9 mouse cellular contexts compared by ENCODE assay signal in genomic region chr9:122244080-122244799, GRCm38 (mm10). TPM values are rescaled to one million over a fixed set of nuclear protein-coding genes. Genes with fewer than 3 reads are reported as not detected.
A peak's percentile ranks its signal among the peaks of the same experiment; 100 is the strongest.
DNase-seq lines count a peak whose midpoint lies in the region; ATAC-seq and TF ChIP-seq lines count a peak whose summit lies in the region.
"Had no signal": no experiment of that assay in that cellular context is flagged by ENCODE, and none has a peak within 500 bp of the region (broad histone marks: within the 10 kb centered on the region; RNA-seq: fewer than 3 reads in every experiment).

No protein-coding gene starts in this region.

- DNase-seq in kidney, adult 18-20 months: peak; percentile 62
- peak; percentile 25 for DNase-seq in ES-E14 (ENCODE audit: low read depth, low spot score)
- DNase-seq in cerebellum, adult 8-10 months: peak; percentile 49
- DNase-seq in gastrocnemius, postnatal 14 days: peak; percentile 63
- DNase-seq in left cerebral cortex, adult 11 months (ENCODE audit: low spot score): peak; percentile 46
- DNase-seq in neural tube, embryonic 11.5 days (ENCODE audit: low spot score): peak; percentile 48
- peak; percentile 74 to 77 for DNase-seq in thymus, postnatal 36 days

- H3K27ac ChIP-seq in kidney, embryonic 16.5 days (ENCODE audit: low read length): no peak overlapping the region
- H3K27ac ChIP-seq in ES-E14 (ENCODE audit: insufficient read depth, low read depth, low read length, poor library complexity, severe bottlenecking): no peak overlapping the region; the same call in 1 of the 2 replicates
- no peak overlapping the region for H3K27ac ChIP-seq in neural tube, embryonic 11.5 days (ENCODE audit: low read depth, low read length)
- H3K27ac ChIP-seq: embryonic facial prominence, embryonic 13.5 days had no signal

- H3K9ac ChIP-seq in kidney, embryonic 16.5 days (replicated peaks; ENCODE audit: low read length): no peak overlapping the region
- no peak overlapping the region for H3K9ac ChIP-seq in ES-E14 (ENCODE audit: insufficient read depth, low read depth, low read length, poor library complexity, severe bottlenecking)
- no peak overlapping the region for H3K9ac ChIP-seq in neural tube, embryonic 11.5 days (ENCODE audit: low read length)
- H3K9ac ChIP-seq: embryonic facial prominence, embryonic 13.5 days had no signal

- H3K9me3 ChIP-seq in kidney, embryonic 16.5 days (ENCODE audit: low read length): no peaks in the 10 kb centered on the region
- no peaks in the 10 kb centered on the region for H3K9me3 ChIP-seq in ES-E14 (ENCODE audit: control insufficient read depth, insufficient read depth, low read depth, low read length)
- H3K9me3 ChIP-seq in neural tube, embryonic 11.5 days (ENCODE audit: control insufficient read depth, low read length): no peaks in the 10 kb centered on the region
- H3K9me3 ChIP-seq: embryonic facial prominence, embryonic 13.5 days had no signal

- no peaks in the 10 kb centered on the region for H3K27me3 ChIP-seq in kidney, embryonic 16.5 days (ENCODE audit: insufficient read depth, low read length)
- H3K27me3 ChIP-seq in neural tube, embryonic 11.5 days (ENCODE audit: control insufficient read depth, insufficient read depth, low read length): no peaks in the 10 kb centered on the region
- H3K27me3 ChIP-seq: embryonic facial prominence, embryonic 13.5 days had no signal

- in situ Hi-C loops in ES-E14 (cut with MboI; ENCODE audit: low sequenced_read_pairs in 2 of 2, unreplicated experiment in 2 of 2): no loop called here

- H3K36me3 ChIP-seq in kidney, embryonic 16.5 days (ENCODE audit: insufficient read depth, low read length): no peaks in the 10 kb centered on the region
- no peaks in the 10 kb centered on the region; the same call in 1 of the 2 replicates for H3K36me3 ChIP-seq in ES-E14 (ENCODE audit: control insufficient read depth, insufficient read depth, low read length, poor library complexity, severe bottlenecking)
- no peaks in the 10 kb centered on the region for H3K36me3 ChIP-seq in neural tube, embryonic 11.5 days (ENCODE audit: control insufficient read depth, insufficient read depth, low read length)

- intact Hi-C loops in gastrocnemius, postnatal 14 days (cut with DNase I; ENCODE audit: low total_unique reads): no loop called here

- H3K4me2 ChIP-seq in kidney, embryonic 16.5 days (replicated peaks; ENCODE audit: low read depth, low read length): no peak overlapping the region
- no peak overlapping the region for H3K4me2 ChIP-seq in neural tube, embryonic 11.5 days (ENCODE audit: low read depth)
- H3K4me2 ChIP-seq: embryonic facial prominence, embryonic 13.5 days had no signal

- H3K4me3 ChIP-seq in kidney, embryonic 16.5 days (ENCODE audit: low read length): no peak overlapping the region
- no peak overlapping the region for H3K4me3 ChIP-seq in ES-E14 (ENCODE audit: insufficient read depth in 1 of 2, low read depth in 1 of 2, low read length in 2 of 2, poor library complexity in 1 of 2, severe bottlenecking in 1 of 2)
- H3K4me3 ChIP-seq in neural tube, embryonic 11.5 days (ENCODE audit: low read depth, low read length): no peak overlapping the region
- H3K4me3 ChIP-seq: embryonic facial prominence, embryonic 13.5 days had no signal

- WGBS in kidney, embryonic 16.5 days: 37% methylated on average over 4 of the region's 4 CpGs
- 30% methylated on average over 4 of the region's 4 CpGs for WGBS in neural tube, embryonic 11.5 days

- no peaks in the 10 kb centered on the region for H3K4me1 ChIP-seq in kidney, embryonic 16.5 days (ENCODE audit: insufficient read depth, low read length)
- peaks cover 0 to 3% of the 10 kb centered on the region in 2 experiments; a peak in 2 of 4 replicates for H3K4me1 ChIP-seq in ES-E14 (ENCODE audit: control insufficient read depth in 2 of 2, insufficient read depth in 2 of 2, low read length in 2 of 2, poor library complexity in 1 of 2)
- no peaks in the 10 kb centered on the region for H3K4me1 ChIP-seq in neural tube, embryonic 11.5 days (ENCODE audit: control insufficient read depth, insufficient read depth, low read length)

- ATAC-seq in kidney, embryonic 16.5 days (ENCODE audit: low FRiP score, low TSS enrichment): no peak
- no peak for ATAC-seq in neural tube, embryonic 11.5 days (ENCODE audit: insufficient read depth, low FRiP score, low TSS enrichment)

TF ChIP-seq in ES-E14, 5 proteins besides CTCF, POLR2A, EP300 and RAD21:
- TF ChIP-seq CHD2 (IDR thresholded peaks at IDR 0.05; ENCODE audit: low read depth, low read length) (no peak), HCFC1 (IDR thresholded peaks at IDR 0.05; ENCODE audit: borderline replicate concordance, insufficient read depth, low read length) (no peak), MAFK (IDR thresholded peaks at IDR 0.05; ENCODE audit: insufficient read depth, low read depth, low read length) (no peak), ZC3H11A (IDR thresholded peaks at IDR 0.05; ENCODE audit: borderline replicate concordance, low read depth, low read length) (no peak), ZNF384 (IDR thresholded peaks at IDR 0.05; ENCODE audit: low read depth, low read length) (no peak)

RNA-seq across cellular contexts. Expression of gene Ano10, which starts 50.0 kb away (rescaled TPM):
- 39.2 and 39.6 TPM in 2 replicates for polyA plus RNA-seq in kidney, embryonic 16.5 days (2015; fragmentation: Nextera tagmentation; extraction: Ambion mirVana)
- 13.7 and 15.0 TPM in 2 replicates for total RNA-seq in ES-E14 (2012; rRNA removed)
- total RNA-seq in gastrocnemius, postnatal 14 days (2021): 10 to 100 TPM; 36.6 to 39.4 TPM
- polyA plus RNA-seq in neural tube, embryonic 11.5 days (2014; fragmentation: Nextera tagmentation; extraction: Ambion mirVana): 52.7 and 55.4 TPM in 2 replicates

Comparison
In these comparisons a context has a peak if more than half of its experiments do, and no peak if none do; other contexts are left out.
1. DNase-seq: peak in every context shown above with its lines; median percentile 76 in thymus, postnatal 36 days; 63 in gastrocnemius, postnatal 14 days; 62 in kidney, adult 18-20 months; 49 in cerebellum, adult 8-10 months; 48 in neural tube, embryonic 11.5 days; 46 in left cerebral cortex, adult 11 months; 25 in ES-E14.